Mouse (Mus musculus): ENCODE measurements around the gene Axin2.

Axin2 gene

DNA sequence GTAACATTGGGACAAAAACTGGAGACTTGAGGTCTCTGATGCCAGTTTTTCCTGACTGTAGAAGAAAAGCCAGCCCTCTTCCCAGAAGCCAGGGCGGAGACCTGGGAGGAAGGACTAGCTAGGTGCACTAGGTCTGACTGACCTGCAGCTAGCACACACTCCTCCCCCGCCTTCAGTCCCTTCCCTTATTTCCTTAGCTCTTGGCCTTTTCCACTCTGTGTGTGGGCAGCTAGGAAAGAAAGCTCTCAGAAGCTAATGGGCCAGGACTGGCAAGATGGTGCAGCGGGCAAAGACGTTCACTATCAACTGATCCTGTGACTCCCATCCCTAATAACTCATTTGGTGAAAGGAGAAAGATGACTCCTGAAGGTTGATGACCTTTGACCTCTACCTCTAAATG is 17.8 kb upstream of the Axin2 start:
- DNase-seq (ENCODE audit: low read depth, low spot score): no peak

- DNase-seq (ENCODE audit: low read depth, low spot score): no peak
Observed at GRCm38 (mm10) chr11:108906590-108907254, 13.4 kb upstream of the Axin2 start.

- no peak for DNase-seq (ENCODE audit: low read depth, low spot score)
Observed at GRCm38 (mm10) chr11:108909396-108910195, 10.6 kb upstream of the Axin2 start.

GRCm38 (mm10) chr11:108910328-108910886 is 9.7 kb upstream of the Axin2 start:
- no peak for DNase-seq (ENCODE audit: low read depth, low spot score)

DNA sequence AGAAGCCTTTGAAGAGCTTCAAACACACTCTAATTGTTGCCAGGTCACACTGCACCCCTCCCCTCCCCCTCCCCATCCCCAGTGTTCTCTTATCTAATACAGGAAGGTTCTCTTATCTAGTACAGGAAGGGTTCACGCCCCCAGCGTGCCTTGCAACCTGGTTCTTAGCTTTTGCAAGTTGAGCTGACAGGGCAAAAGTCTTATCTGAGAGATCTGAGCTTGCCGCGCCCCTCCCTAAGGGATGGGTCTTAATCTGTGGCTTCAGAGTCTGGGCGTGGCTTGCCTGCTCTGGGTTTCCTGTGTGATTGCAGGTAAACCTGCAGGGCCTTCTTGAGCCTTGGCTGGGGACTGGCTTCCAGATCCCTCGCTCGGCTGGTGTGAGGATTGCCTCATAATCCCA is 9.2 kb upstream of the Axin2 start:
- no peak for DNase-seq (ENCODE audit: low read depth, low spot score)

DNA sequence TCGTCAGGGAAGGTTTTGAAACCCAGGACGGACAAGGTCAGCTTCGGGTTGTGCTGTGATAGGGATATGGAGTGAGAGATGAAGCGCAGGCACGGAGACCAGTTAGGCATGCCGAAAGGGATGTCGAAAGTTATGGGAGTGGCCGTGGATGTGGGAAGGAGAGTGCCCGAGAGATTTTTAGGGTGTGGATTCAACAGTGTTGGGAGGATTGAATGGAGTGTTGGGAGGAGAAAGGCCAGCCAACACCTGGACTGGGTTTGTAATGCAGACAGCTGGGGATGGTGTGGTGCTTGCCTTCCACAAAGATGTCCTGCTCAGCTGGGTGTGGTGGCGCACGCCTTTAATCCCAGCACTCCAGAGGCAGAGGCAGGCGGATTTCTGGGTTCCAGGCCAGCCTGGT is 8.0 kb upstream of the Axin2 start:
- no peak for DNase-seq (ENCODE audit: low read depth, low spot score)

GRCm38 (mm10) chr11:108917422-108918324 is 2.5 kb upstream of the Axin2 start:
- peak; percentile 73 for DNase-seq (ENCODE audit: low read depth, low spot score)

DNA sequence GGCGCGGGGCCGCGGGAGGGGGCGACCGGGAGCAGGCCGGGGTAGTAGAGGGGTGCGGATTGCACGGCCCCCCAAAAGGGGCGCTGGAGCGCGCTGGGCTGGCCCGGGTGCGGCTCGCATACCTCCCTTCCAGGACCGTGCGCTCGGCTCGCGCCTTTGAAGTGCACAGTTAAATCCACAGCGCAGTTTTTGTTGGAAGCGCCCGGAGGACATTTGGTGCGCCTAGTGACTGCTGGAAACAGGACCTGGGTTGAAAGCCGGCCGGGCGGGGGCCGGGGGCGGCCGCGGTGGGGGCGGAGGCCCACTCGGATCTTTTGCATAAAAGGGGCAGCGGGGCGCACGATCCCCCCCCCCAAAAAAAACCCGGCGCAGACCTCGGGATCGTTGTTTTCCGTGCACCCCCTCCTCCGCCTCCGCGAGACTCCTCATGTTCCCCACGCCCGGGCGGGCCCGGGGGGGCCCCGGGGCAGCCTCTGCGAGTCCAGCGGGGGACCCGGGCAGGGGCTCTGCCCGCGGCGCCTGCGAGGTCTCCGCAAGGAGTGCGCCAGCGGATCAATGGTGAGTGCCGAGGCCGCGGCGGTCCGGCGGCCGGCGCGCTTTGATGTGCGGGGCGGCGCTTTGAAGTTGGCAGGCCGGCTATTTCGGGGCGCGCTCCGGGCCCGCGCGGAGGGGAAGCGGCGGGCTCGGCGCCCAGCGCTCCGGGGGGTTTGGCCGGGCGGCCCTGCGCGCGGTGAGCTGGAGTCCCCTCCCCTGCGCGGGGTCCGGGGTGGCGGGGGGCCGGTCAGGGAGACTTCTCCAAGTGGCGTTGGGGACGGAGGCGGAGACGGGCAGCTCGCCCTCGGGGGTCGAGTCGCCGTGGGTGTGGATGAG is 722 bp downstream of the Axin2 start:
- DNase-seq (ENCODE audit: low read depth, low spot score): no peak

- no peak for DNase-seq (ENCODE audit: low read depth, low spot score)
Observed at GRCm38 (mm10) chr11:108921506-108922455, 1.6 kb downstream of the Axin2 start.

- DNase-seq (ENCODE audit: low read depth, low spot score): no peak
Observed at GRCm38 (mm10) chr11:108922511-108923187, 2.5 kb downstream of the Axin2 start.

DNA sequence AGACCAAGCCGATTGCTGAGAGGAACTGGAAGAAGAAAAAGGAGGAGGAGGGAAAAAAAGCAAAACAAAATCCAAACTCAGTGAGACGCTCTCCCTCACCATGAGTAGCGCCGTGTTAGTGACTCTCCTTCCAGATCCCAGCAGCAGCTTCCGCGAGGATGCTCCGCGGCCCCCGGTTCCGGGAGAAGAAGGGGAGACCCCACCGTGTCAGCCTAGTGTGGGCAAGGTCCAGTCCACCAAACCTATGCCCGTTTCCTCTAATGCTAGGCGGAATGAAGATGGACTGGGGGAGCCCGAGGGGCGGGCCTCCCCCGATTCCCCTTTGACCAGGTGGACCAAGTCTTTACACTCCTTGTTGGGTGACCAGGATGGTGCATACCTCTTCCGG is 3.0 kb downstream of the Axin2 start:
- DNase-seq (ENCODE audit: low read depth, low spot score): no peak

GRCm38 (mm10) chr11:108923781-108924180 is 3.6 kb downstream of the Axin2 start:
- DNase-seq (ENCODE audit: low read depth, low spot score): no peak

DNA sequence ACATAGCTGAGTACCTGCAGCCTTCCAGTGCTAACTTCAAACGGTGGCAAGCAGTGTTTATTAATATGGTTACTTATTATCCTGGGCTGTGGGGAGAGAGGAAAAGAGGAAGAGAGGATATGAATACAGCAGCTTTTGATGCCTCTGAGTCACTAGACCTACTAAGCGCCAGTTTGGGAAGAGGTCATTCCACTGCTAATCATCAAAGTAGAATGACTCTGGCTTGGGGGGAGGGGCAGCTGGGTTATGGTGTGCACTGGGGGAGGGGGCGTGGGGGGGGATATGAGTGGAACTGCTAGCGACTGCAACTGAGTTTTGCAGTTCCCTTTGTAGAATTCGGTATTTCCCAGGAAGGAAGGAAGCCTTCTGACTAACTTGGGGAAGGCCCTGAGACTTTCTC is 4.2 kb downstream of the Axin2 start:
- no peak for DNase-seq (ENCODE audit: low read depth, low spot score)

DNA sequence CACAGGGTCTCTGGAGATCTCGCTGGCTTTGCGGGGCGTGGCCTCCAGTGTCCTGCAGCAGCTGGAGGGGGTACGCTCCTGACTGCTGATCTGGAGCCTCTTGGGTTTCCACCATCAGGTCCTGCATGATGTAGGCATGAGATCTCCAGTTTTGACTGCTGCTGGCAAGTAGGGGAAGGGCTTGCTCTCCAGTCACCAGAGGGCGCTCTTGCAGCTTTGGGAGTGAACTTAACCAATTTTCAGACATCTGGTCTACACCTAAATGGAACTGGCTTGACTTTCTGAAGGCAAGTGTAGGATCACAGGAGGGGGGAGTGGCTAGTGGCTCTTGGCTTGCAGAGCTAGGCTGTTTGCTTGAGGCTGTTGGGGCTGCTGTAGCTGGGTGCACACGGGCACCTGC is 5.1 kb downstream of the Axin2 start:
- DNase-seq (ENCODE audit: low read depth, low spot score): peak; percentile 86

DNA sequence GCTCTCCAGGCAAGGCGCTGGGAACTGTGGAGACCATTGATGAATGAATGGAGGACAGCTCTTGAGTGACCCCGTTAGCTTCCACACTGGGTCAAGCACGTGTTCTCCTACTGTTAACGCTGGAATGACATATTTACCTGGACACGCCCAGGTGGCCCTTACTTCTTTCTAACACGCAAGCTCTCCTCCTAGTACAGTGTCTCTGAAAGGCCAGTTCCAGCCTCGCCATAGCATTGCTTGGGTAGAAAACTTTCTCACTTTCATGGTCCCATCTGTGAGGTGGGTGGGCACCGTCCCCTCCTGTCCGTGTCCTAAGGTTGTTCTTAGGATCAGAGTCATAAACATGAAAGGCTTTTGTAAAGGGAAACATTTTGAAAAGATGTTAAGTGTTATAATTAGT is 5.7 kb downstream of the Axin2 start:
- DNase-seq (ENCODE audit: low read depth, low spot score): no peak

GRCm38 (mm10) chr11:108926345-108927092 is 6.4 kb downstream of the Axin2 start:
- DNase-seq (ENCODE audit: low read depth, low spot score): no peak

DNA sequence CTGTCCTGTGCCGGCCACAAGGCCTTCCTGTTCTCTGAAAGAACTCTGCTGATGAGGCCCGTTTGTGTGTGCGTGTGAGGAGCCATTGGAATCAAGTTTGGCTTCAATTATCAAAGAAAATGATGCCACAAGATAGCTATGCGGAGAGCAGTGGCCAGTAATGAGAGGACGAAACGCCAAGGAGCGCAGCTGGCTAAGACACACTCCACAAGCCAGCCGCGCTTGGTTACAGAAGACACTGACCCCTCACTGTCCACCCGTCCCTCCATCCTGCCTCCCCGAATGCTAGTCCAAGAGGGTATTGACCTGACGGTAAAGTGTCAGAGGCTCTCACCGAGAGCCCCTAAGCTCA is 6.9 kb downstream of the Axin2 start:
- DNase-seq (ENCODE audit: low read depth, low spot score): no peak

GRCm38 (mm10) chr11:108928096-108928495 is 7.9 kb downstream of the Axin2 start:
- no peak for DNase-seq (ENCODE audit: low read depth, low spot score)

- no peak for DNase-seq (ENCODE audit: low read depth, low spot score)
Observed at GRCm38 (mm10) chr11:108928752-108929151, 8.6 kb downstream of the Axin2 start.

All from telencephalon, adult 2 months (tissue).